ENCODE assay signal across 16 mouse cellular contexts in the genomic region with DNA sequence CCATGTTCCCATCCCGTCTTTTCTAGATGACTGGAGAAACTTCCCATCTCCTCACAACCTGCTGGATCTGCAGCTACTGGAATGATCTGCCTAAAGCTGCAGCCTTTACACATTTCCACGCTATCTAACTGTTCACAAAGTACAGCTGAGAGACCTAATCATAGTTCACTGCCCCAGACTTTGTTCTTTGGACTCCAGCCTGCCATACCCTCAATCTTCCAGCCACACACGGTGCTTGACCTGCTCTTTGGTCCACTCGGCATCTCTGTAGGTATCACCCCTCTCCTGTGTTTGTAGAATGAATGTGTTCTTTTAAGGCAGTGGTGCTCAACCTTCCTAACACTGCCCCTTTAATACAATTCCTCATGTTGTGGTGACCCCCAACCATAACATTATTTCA.
"Had no signal": no experiment of that assay in that cellular context is flagged by ENCODE, and none has a peak within 500 bp of the region (broad histone marks: within the 10 kb centered on the region; RNA-seq: fewer than 3 reads in every experiment).

No protein-coding gene starts in this region.

- H3K4me3 ChIP-seq: hindbrain, embryonic 15.5 days; layer of hippocampus, adult 2 months; limb, embryonic 10.5 days; limb, embryonic 13.5 days; liver, embryonic 12.5 days; liver, embryonic 15.5 days; lung, embryonic 15.5 days; megakaryocyte, embryonic 14.5 days had no signal

- H3K4me2 ChIP-seq: hindbrain, embryonic 15.5 days; limb, embryonic 13.5 days; liver, embryonic 12.5 days; liver, embryonic 15.5 days; lung, embryonic 15.5 days; midbrain, embryonic 11.5 days had no signal

- DNase-seq: layer of hippocampus, adult 9-11 months; liver; lung, adult 18-20 months; lung, postnatal 10 days; lung, postnatal 36 days; midbrain, embryonic 14.5 days; thymus, postnatal 25 days had no signal

- H3K4me1 ChIP-seq: hindbrain, embryonic 15.5 days; limb, embryonic 13.5 days; liver, embryonic 12.5 days; liver, embryonic 15.5 days; lung, embryonic 15.5 days; megakaryocyte, embryonic 14.5 days had no signal

- ATAC-seq: liver, embryonic 12.5 days had no signal

- H3K36me3 ChIP-seq: hindbrain, embryonic 15.5 days; limb, embryonic 10.5 days; limb, embryonic 13.5 days; liver, embryonic 12.5 days; liver, embryonic 15.5 days; lung, embryonic 15.5 days had no signal

- H3K9ac ChIP-seq: hindbrain, embryonic 15.5 days; limb, embryonic 13.5 days; liver, embryonic 12.5 days; liver, embryonic 15.5 days; lung, embryonic 15.5 days had no signal

- H3K27ac ChIP-seq: hindbrain, embryonic 15.5 days; layer of hippocampus, adult 2 months; limb, embryonic 10.5 days; limb, embryonic 13.5 days; liver, embryonic 12.5 days; liver, embryonic 15.5 days; lung, embryonic 15.5 days had no signal

- H3K9me3 ChIP-seq: hindbrain, embryonic 15.5 days; limb, embryonic 10.5 days; limb, embryonic 13.5 days; liver, embryonic 12.5 days; liver, embryonic 15.5 days; lung, embryonic 15.5 days; megakaryocyte, embryonic 14.5 days had no signal

- H3K27me3 ChIP-seq: hindbrain, embryonic 15.5 days; limb, embryonic 13.5 days; liver, embryonic 12.5 days; liver, embryonic 15.5 days; lung, embryonic 15.5 days had no signal
